Mouse (Mus musculus): ENCODE measurements around the gene Psg29. TPM values are rescaled to one million over a fixed set of nuclear protein-coding genes. Genes with fewer than 3 reads are reported as not detected.

Gene Psg29
- not detected in 2 replicates for polyA plus RNA-seq (2011; ENCODE audit: insufficient read depth, insufficient read length, low replicate concordance, missing spikeins)

DNA sequence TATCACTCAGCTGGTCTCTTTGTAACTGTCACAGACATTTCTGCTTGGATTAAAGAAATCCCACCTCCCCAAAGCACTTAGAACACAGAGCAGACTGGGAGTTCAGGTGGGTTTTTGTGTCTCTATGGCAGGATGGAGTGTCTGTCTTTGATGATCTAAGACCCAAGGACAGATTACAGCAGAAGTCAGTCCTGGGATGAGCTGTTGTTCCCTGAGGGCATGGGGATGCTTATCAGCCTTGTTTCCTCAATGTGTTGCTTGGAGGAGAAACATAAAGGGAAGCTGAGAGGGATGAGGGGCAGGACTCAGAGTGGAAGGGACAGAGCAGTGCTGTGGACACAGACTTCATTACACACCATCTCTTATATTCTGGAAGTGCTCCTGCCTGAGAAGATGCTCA lies at the start of gene Psg29:
Gene Psg29 (plus strand): TSS at position 301 of the 400 bp plus-strand sequence.
- TF ChIP-seq CTCF (IDR thresholded peaks at IDR 0.05; ENCODE audit: control insufficient read depth, insufficient read depth, low read length): no peak
- TF ChIP-seq POLR2A (IDR thresholded peaks at IDR 0.05; ENCODE audit: borderline replicate concordance, control insufficient read depth, low read depth, low read length): no peak
- Histone ChIP-seq H3K27ac (ENCODE audit: control insufficient read depth, insufficient read depth, low read depth, low read length, poor library complexity) (no peak within 1 kb of the TSS), H3K4me3 (replicated peaks; ENCODE audit: control insufficient read depth, low read depth, low read length) (no peak within 1 kb of the TSS), H3K4me1 (ENCODE audit: control insufficient read depth, insufficient read depth, low read length) (no peaks in the 10 kb centered on the region)

DNA sequence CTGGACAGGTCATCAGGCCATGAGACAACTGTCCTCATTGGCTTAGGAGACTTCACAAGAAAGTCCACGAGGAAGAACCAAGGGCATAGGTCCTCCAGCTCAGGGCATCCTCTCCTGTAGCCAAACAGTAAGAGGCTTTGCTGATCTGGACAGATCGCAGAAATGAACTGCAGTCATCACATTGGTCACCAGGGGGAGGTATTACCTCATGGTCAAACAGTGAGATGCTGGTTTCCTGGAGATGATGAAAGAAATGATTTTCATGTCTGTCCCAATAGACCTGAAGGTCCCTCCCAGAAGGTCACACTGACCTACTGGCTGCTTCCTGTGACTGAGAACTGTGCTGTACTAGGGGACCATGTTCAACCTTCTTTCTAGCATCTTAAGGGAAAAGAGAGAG lies 47.6 kb upstream of the Psg29 start:
- TF ChIP-seq CTCF (IDR thresholded peaks at IDR 0.05; ENCODE audit: control insufficient read depth, insufficient read depth, low read length) (no peak), POLR2A (IDR thresholded peaks at IDR 0.05; ENCODE audit: borderline replicate concordance, control insufficient read depth, low read depth, low read length) (no peak)
- Histone ChIP-seq H3K4me3 (replicated peaks; ENCODE audit: control insufficient read depth, low read depth, low read length) (no peak overlapping the region), H3K27ac (ENCODE audit: control insufficient read depth, insufficient read depth, low read depth, low read length, poor library complexity) (no peak overlapping the region), H3K4me1 (ENCODE audit: control insufficient read depth, insufficient read depth, low read length) (no peaks in the 10 kb centered on the region)
- 23% methylated on average over 2 of the region's 2 CpGs for WGBS

- WGBS: 44% methylated on average over 3 of the region's 3 CpGs
- Histone ChIP-seq H3K4me1 (ENCODE audit: control insufficient read depth, insufficient read depth, low read length) (no peaks in the 10 kb centered on the region), H3K27ac (ENCODE audit: control insufficient read depth, insufficient read depth, low read depth, low read length, poor library complexity) (no peak overlapping the region), H3K4me3 (replicated peaks; ENCODE audit: control insufficient read depth, low read depth, low read length) (no peak overlapping the region)
- no peak for TF ChIP-seq POLR2A (IDR thresholded peaks at IDR 0.05; ENCODE audit: borderline replicate concordance, control insufficient read depth, low read depth, low read length)
- no peak for TF ChIP-seq CTCF (IDR thresholded peaks at IDR 0.05; ENCODE audit: control insufficient read depth, insufficient read depth, low read length)
Measured at GRCm38 (mm10) chr7:17156885-17157677, 46.2 kb upstream of the Psg29 start.

DNA sequence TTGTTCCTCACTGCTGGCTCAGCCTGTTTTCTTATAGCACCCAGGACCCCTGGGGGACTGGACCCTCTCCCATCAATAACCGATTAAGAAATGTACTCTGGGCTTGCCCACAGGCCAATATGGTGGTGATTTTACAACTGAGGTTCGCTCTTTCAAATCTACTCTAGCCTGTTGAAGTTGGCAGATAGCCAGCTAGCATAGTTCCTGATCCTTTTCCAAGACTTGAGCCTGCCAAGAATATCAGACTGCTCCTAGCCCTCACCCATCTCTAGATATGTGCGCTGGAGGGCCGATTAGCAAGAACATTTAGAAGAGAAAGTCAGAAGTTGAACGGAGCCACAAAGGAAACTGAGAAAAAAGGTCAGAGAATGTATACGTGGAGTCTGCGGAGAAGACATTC lies 44.3 kb upstream of the Psg29 start:
- H3K4me3 ChIP-seq (replicated peaks; ENCODE audit: control insufficient read depth, low read depth, low read length): no peak overlapping the region
- H3K27ac ChIP-seq (ENCODE audit: control insufficient read depth, insufficient read depth, low read depth, low read length, poor library complexity): no peak overlapping the region
- no peaks in the 10 kb centered on the region for H3K4me1 ChIP-seq (ENCODE audit: control insufficient read depth, insufficient read depth, low read length)
- WGBS: 75% methylated on average over 7 of the region's 7 CpGs
- TF ChIP-seq CTCF (IDR thresholded peaks at IDR 0.05; ENCODE audit: control insufficient read depth, insufficient read depth, low read length): no peak
- no peak for TF ChIP-seq POLR2A (IDR thresholded peaks at IDR 0.05; ENCODE audit: borderline replicate concordance, control insufficient read depth, low read depth, low read length)

DNA sequence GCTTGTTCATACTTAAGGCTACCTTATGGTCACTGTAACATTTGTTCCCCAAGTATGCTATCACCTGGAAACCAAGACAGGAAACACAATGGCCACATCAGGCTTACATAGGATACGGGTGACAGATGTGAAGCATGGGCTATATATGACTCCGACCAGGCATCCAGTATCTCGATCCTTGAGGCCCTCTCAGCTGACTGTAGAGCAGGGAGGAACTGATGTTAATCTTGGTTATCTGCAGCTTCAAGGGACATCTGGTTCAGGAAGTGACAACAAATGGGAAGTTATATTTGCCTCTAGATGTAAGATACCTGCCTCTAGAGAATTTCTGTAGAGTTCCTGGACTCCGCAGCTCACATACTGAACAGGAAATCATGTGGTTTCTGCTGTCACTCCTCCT lies 31.4 kb upstream of the Psg29 start:
- Histone ChIP-seq H3K27ac (ENCODE audit: control insufficient read depth, insufficient read depth, low read depth, low read length, poor library complexity) (no peak overlapping the region), H3K4me1 (ENCODE audit: control insufficient read depth, insufficient read depth, low read length) (no peaks in the 10 kb centered on the region), H3K4me3 (replicated peaks; ENCODE audit: control insufficient read depth, low read depth, low read length) (no peak overlapping the region)
- 39% methylated on average over 4 of the region's 4 CpGs for WGBS
- TF ChIP-seq POLR2A (IDR thresholded peaks at IDR 0.05; ENCODE audit: borderline replicate concordance, control insufficient read depth, low read depth, low read length) (no peak), CTCF (IDR thresholded peaks at IDR 0.05; ENCODE audit: control insufficient read depth, insufficient read depth, low read length) (no peak)

DNA sequence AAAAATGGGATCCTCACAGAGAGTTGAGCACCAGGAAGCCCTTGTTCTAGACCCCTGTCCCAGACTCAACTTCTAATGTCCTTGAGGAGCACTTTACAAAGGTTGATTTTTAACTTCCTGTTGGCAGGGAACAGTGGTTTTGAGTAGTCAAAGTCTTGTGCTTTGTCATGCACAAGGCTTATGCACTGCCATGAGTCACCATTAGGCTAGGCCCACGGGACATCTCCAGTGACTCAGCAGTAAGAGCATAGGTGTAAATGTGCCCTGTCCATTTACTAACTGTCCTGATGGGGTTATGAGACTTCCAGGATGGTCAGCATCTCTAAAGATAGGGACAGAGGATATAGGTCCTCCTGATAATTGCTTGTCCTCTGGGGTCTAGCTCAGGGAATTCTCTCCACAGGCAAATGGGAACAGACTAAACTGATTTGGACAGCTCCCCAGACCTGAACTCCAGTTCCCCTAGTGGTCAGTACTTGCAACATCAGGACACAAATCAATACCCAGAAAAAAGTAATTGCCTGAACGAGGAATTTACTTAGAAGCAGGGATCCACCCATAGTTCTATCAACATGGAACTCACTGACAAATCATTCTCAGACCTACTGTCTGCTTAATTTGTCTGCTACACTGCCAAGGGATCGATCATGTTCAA lies 2.4 kb downstream of the Psg29 start:
- WGBS: 58% methylated on average over 3 of the region's 3 CpGs
- H3K4me3 ChIP-seq (replicated peaks; ENCODE audit: control insufficient read depth, low read depth, low read length): no peak overlapping the region
- H3K4me1 ChIP-seq (ENCODE audit: control insufficient read depth, insufficient read depth, low read length): no peaks in the 10 kb centered on the region
- H3K27ac ChIP-seq (ENCODE audit: control insufficient read depth, insufficient read depth, low read depth, low read length, poor library complexity): no peak overlapping the region
- TF ChIP-seq CTCF (IDR thresholded peaks at IDR 0.05; ENCODE audit: control insufficient read depth, insufficient read depth, low read length) (no peak), POLR2A (IDR thresholded peaks at IDR 0.05; ENCODE audit: borderline replicate concordance, control insufficient read depth, low read depth, low read length) (no peak)

Other genes with a start within 250 kb of the Psg29 start
- gene Pnmal1, start 243.8 kb upstream of the Psg29 start, polyA plus RNA-seq (2011; ENCODE audit: insufficient read depth, insufficient read length, low replicate concordance, missing spikeins): not detected in 2 replicates
- 0.77 and 1.9 TPM in 2 replicates for gene Gm42372, start 220.4 kb upstream of the Psg29 start, polyA plus RNA-seq (2011; ENCODE audit: insufficient read depth, insufficient read length, low replicate concordance, missing spikeins)
- 1.4 and 2.5 TPM in 2 replicates for gene Ccdc8, start 210.8 kb upstream of the Psg29 start, polyA plus RNA-seq (2011; ENCODE audit: insufficient read depth, insufficient read length, low replicate concordance, missing spikeins)
- 30.6 and 70.5 TPM in 2 replicates for gene Ppp5c, start 175.6 kb upstream of the Psg29 start, polyA plus RNA-seq (2011; ENCODE audit: insufficient read depth, insufficient read length, low replicate concordance, missing spikeins)
- gene Hif3a, start 141.1 kb upstream of the Psg29 start, polyA plus RNA-seq (2011; ENCODE audit: insufficient read depth, insufficient read length, low replicate concordance, missing spikeins): 1.8 and 3.3 TPM in 2 replicates
- gene Psg16, start 129.4 kb upstream of the Psg29 start, polyA plus RNA-seq (2011; ENCODE audit: insufficient read depth, insufficient read length, low replicate concordance, missing spikeins): 1.1 and 1.6 TPM in 2 replicates
- not detected in 2 replicates for gene Ceacam3, start 53.2 kb upstream of the Psg29 start, polyA plus RNA-seq (2011; ENCODE audit: insufficient read depth, insufficient read length, low replicate concordance, missing spikeins)

All from bone marrow, adult 2 months (tissue).